Mouse (Mus musculus): Measurements from ENCODE around the gene Abi3bp.

GRCm38 (mm10) chr16:56646382-56647172 is 168.9 kb downstream of the Abi3bp start:
- no peak for TF ChIP-seq CTCF (IDR thresholded peaks at IDR 0.05; ENCODE audit: extremely low read depth, insufficient read depth, low read length)
- no peak for TF ChIP-seq POLR2A (IDR thresholded peaks at IDR 0.05; ENCODE audit: extremely low read depth, insufficient read depth, low read length)
